Mouse (Mus musculus): ENCODE results near the gene Lfng.

GRCm38 (mm10) chr5:140617714-140618113, 10.6 kb downstream of the Lfng start:
- no peak for TF ChIP-seq CTCF (IDR thresholded peaks at IDR 0.05; ENCODE audit: insufficient read depth, low read depth, low read length)
- no peak for TF ChIP-seq POLR2A (IDR thresholded peaks at IDR 0.05; ENCODE audit: insufficient read depth, low read depth, low read length)
